Mouse (Mus musculus): ENCODE measurements around the gene Cpxm1. TPM values are rescaled to one million over a fixed set of nuclear protein-coding genes. Genes with fewer than 3 reads are reported as not detected.

Gene Cpxm1
- polyA plus RNA-seq, 1 experiment from 2014 or later: 69.1 TPM

DNA sequence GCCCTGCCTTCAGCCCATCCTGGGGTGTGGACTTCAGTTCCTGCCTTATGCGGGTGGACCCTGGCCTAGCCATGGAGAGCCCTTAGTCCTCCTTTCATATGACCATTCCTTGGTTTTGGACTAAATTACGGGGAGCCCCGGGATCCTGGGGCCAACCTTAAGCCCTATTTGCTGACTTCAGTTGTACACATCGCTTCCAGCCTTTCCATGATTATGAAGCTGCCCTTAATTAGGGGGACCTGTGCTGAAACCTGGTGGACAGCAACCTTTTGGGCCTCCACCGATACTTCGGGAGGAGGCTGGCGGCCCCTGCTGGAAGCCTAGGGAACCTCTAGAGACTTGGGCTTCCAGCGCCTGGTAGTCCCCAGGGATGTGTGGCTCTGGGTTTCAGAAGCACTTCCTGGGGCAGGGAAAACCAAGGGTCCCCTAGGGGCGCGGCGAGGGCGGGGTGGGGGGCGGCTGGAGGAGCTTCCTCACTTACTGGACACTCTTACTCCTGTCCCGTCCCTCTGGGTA, 34.8 kb downstream of the Cpxm1 start:
- 3% methylated on average over 14 of the region's 14 CpGs for WGBS
- H3K27me3 ChIP-seq: peaks cover 70% of the 10 kb centered on the region
- no peaks in the 10 kb centered on the region for H3K9me3 ChIP-seq
- H3K4me1 ChIP-seq: 0 out of 2 replicates have a peak, but pooled peaks cover 3% of the 10 kb centered on the region
- no peak overlapping the region for H3K9ac ChIP-seq
- peak; percentile 7; the same call in 1 of the 2 replicates for ATAC-seq (ENCODE audit: borderline replicate concordance, extremely low read depth, low FRiP score, low TSS enrichment)
- H3K36me3 ChIP-seq: no peaks in the 10 kb centered on the region
- no peak overlapping the region for H3K27ac ChIP-seq
- H3K4me2 ChIP-seq: no peak overlapping the region
- no peak overlapping the region for H3K4me3 ChIP-seq

DNA sequence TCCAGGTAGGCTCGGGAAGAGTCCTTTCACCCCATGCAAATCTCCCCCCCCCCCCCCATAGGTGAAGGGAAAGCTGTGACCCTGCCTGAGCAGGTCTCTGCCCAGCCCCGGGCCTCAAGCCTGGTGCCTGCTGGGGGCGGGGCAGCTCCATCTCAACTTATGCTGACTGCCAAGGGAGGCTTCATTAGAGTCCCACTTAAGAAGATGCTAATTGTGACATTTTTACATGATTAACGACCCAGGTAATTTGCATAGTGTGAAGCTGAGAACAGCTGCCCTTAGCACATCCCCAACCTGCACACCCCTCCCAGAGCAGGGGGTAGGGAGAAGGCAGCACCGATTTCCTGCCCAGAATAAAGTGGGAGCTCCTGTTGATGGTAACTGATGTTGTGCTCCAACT, 38.5 kb downstream of the Cpxm1 start:
- H3K4me2 ChIP-seq: no peak overlapping the region
- ATAC-seq (ENCODE audit: borderline replicate concordance, extremely low read depth, low FRiP score, low TSS enrichment): no peak
- WGBS: 13% methylated on average over 5 of the region's 5 CpGs
- H3K9me3 ChIP-seq: no peaks in the 10 kb centered on the region
- H3K4me1 ChIP-seq: no peaks in the 10 kb centered on the region
- H3K36me3 ChIP-seq: no peaks in the 10 kb centered on the region
- H3K4me3 ChIP-seq: no peak overlapping the region
- no peak overlapping the region for H3K27ac ChIP-seq
- H3K27me3 ChIP-seq: peaks cover 54% of the 10 kb centered on the region
- no peak overlapping the region for H3K9ac ChIP-seq

DNA sequence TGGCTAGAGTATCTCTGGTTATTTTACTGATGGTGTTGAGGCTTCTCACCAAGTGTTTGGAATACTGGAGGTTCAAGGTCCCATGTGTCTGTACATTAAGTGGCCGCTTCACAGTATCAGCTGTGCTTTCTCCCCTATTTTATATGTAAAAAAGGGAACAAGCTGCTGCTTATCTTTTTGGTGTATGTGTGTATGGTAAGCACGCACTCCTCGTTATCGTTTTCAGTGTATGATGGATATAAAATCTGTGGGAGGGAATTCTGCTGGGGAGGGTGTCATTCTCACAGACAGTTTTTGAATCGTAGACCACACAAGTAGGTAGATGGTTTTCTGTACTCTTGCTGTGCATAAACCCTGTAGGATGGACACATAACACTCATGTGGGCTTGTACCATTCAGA, 39.8 kb downstream of the Cpxm1 start:
- Histone ChIP-seq H3K36me3 (no peaks in the 10 kb centered on the region), H3K4me3 (no peak overlapping the region), H3K9me3 (no peaks in the 10 kb centered on the region), H3K9ac (no peak overlapping the region), H3K27ac (no peak overlapping the region), H3K27me3 (peaks cover 41% of the 10 kb centered on the region), H3K4me1 (no peaks in the 10 kb centered on the region), H3K4me2 (no peak overlapping the region)
- ATAC-seq (ENCODE audit: borderline replicate concordance, extremely low read depth, low FRiP score, low TSS enrichment): no peak
- 91% methylated on average over 5 of the region's 5 CpGs for WGBS

DNA sequence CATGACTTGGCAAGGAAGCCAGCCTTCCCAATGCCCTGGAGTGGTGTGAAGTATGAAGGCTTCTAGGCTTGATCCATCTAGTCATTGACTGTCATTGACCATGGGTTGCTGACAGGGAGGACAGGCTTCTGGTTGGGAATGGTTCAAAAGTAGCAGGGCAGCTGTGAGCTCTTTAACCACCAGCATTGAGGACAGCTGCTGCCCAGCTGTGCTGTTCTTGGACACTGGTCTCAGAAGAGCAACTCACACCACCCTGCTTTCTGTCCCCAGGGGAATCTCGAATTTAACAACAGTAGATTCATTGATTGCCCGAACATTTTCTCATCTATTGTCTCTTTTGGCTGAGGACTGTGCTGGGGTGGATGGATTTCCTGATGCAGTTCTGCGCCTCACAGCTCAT, 43.5 kb downstream of the Cpxm1 start:
- Histone ChIP-seq H3K4me3 (no peak overlapping the region), H3K36me3 (no peaks in the 10 kb centered on the region), H3K27me3 (peaks cover 9% of the 10 kb centered on the region), H3K4me2 (no peak overlapping the region), H3K4me1 (no peaks in the 10 kb centered on the region), H3K9me3 (no peaks in the 10 kb centered on the region), H3K9ac (no peak overlapping the region), H3K27ac (no peak overlapping the region)
- no peak for ATAC-seq (ENCODE audit: borderline replicate concordance, extremely low read depth, low FRiP score, low TSS enrichment)
- 60% methylated on average over 3 of the region's 3 CpGs for WGBS

DNA sequence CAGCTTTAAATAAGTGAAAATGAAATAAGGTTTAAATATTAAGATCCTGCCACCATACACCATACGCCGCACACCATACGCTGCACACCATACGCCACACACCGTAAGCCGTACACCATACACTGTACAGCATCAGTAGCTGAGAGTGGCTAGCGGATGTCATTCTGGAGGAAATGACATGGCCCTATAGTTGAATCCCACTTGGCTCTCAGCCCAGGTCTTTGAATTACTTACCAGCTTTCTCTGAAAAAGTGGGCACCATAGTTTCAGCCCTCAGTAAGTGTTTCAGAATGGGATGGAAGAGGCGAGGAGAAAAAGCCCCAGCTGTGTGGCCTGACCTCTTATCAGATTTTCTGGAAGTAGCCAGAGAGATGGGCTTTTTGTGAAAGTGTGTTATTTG, 44.0 kb downstream of the Cpxm1 start:
- no peak overlapping the region for H3K9ac ChIP-seq
- no peaks in the 10 kb centered on the region for H3K9me3 ChIP-seq
- 85% methylated on average over 8 of the region's 8 CpGs for WGBS
- H3K36me3 ChIP-seq: no peaks in the 10 kb centered on the region
- no peak overlapping the region for H3K4me2 ChIP-seq
- H3K27ac ChIP-seq: no peak overlapping the region
- ATAC-seq (ENCODE audit: borderline replicate concordance, extremely low read depth, low FRiP score, low TSS enrichment): no peak
- peaks cover 4% of the 10 kb centered on the region; the same call in 1 of the 2 replicates for H3K27me3 ChIP-seq
- H3K4me3 ChIP-seq: no peak overlapping the region
- no peaks in the 10 kb centered on the region for H3K4me1 ChIP-seq

DNA sequence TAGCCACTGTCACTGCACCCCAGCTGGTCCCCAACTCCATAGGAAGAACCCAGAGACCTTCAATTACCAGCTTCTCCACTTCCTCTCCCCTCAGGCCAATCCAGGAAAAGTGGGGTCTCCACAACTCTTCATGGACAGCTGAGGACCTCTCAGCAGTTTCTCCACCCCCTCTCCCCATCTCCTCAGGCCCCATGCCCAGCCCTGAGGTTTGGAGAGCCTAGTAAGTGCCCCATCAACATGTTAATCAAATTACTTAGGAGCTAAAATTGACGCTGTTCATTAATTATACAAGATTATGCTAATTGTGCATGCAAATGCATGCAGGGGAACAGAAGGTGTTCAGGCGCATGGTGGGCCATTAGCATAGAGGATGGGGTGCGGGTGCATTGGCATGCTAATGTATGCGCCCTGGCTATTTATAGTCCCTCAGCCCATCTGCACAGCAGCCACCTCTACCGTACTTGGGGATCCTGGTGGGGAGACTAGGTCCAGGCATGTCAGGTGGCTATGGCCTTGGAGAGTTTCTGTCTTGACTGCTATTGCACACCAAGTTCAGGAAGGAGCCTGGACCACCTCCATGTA, 45.5 kb downstream of the Cpxm1 start:
- Histone ChIP-seq H3K27me3 (0 out of 2 replicates have a peak, but pooled peaks cover 4% of the 10 kb centered on the region), H3K36me3 (no peaks in the 10 kb centered on the region), H3K27ac (no peak overlapping the region), H3K4me2 (no peak overlapping the region), H3K9ac (no peak overlapping the region), H3K4me1 (no peaks in the 10 kb centered on the region), H3K9me3 (no peaks in the 10 kb centered on the region), H3K4me3 (no peak overlapping the region)
- 56% methylated on average over 5 of the region's 5 CpGs for WGBS
- ATAC-seq (ENCODE audit: borderline replicate concordance, extremely low read depth, low FRiP score, low TSS enrichment): no peak

DNA sequence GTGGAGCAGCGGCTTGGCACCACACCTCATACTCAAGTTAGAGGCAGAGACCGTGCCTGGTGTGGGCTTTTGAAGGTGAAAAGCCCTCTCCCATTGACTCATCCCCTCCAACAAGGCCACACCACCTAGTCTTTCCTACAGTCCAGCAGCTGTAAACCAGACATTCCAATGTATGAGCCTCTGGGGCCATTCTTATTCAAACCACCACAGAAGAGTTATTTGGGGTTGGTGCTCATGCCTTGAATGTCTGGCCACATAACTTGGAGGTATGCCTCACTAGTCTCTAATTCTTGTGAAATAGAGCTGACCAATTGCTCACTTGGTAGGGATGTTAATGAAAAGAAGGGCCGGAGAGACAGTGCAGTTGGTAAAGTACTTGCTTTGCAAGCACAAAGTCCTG, 47.0 kb downstream of the Cpxm1 start:
- Histone ChIP-seq H3K9ac (no peak overlapping the region), H3K4me3 (no peak overlapping the region), H3K27me3 (0 out of 2 replicates have a peak, but pooled peaks cover 4% of the 10 kb centered on the region), H3K4me1 (no peaks in the 10 kb centered on the region), H3K36me3 (no peaks in the 10 kb centered on the region), H3K4me2 (no peak overlapping the region), H3K9me3 (no peaks in the 10 kb centered on the region), H3K27ac (no peak overlapping the region)
- WGBS: 82% methylated on average over 3 of the region's 3 CpGs
- ATAC-seq (ENCODE audit: borderline replicate concordance, extremely low read depth, low FRiP score, low TSS enrichment): no peak

DNA sequence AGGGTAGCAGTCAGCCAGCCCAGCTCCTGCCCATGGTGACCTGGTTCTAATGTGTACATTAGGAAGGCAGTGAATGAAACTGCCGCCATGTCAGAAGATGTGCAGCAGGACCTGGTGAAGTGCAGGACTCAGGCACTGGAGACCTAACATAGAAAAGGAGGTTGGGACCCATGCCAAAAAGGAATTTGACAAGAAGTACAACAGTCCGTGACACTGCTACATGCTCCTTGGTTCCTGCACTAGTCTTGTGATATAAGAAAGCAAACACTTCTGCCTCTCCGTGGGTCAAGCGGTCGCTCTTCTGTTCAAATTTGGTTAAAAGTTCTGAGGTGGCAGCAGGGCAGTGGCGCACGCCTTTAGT, 56.2 kb downstream of the Cpxm1 start:
- no peak overlapping the region for H3K27ac ChIP-seq
- no peaks in the 10 kb centered on the region for H3K4me1 ChIP-seq
- no peak overlapping the region for H3K9ac ChIP-seq
- WGBS: 51% methylated on average over 7 of the region's 7 CpGs
- ATAC-seq (ENCODE audit: borderline replicate concordance, extremely low read depth, low FRiP score, low TSS enrichment): no peak
- H3K27me3 ChIP-seq: no peaks in the 10 kb centered on the region
- no peak overlapping the region for H3K4me3 ChIP-seq
- no peaks in the 10 kb centered on the region for H3K36me3 ChIP-seq
- no peaks in the 10 kb centered on the region for H3K9me3 ChIP-seq
- H3K4me2 ChIP-seq: no peak overlapping the region

Other genes starting within 250 kb of the Cpxm1 start
- 670 and 673 TPM in 2 replicates for gene Snrpb, start 218.2 kb downstream of the Cpxm1 start, polyA plus RNA-seq (2015; fragmentation: Nextera tagmentation; extraction: Ambion mirVana)
- not detected in 2 replicates for gene Tmc2, start 202.4 kb downstream of the Cpxm1 start, polyA plus RNA-seq (2015; fragmentation: Nextera tagmentation; extraction: Ambion mirVana)
- gene Nop56, start 123.1 kb downstream of the Cpxm1 start, polyA plus RNA-seq (2015; fragmentation: Nextera tagmentation; extraction: Ambion mirVana): 262 and 272 TPM in 2 replicates
- gene Idh3b, start 113.0 kb downstream of the Cpxm1 start, polyA plus RNA-seq (2015; fragmentation: Nextera tagmentation; extraction: Ambion mirVana): 150 and 158 TPM in 2 replicates
- gene Ebf4, start 102.4 kb downstream of the Cpxm1 start, polyA plus RNA-seq (2015; fragmentation: Nextera tagmentation; extraction: Ambion mirVana): 1.6 TPM in 2 replicates
- gene Gm28372, start 7.7 kb upstream of the Cpxm1 start, polyA plus RNA-seq (2015; fragmentation: Nextera tagmentation; extraction: Ambion mirVana): not detected in 2 replicates
- not detected in 2 replicates for gene 1700020A23Rik, start 7.7 kb upstream of the Cpxm1 start, polyA plus RNA-seq (2015; fragmentation: Nextera tagmentation; extraction: Ambion mirVana)
- not detected in 2 replicates for gene Tmem239, start 8.9 kb upstream of the Cpxm1 start, polyA plus RNA-seq (2015; fragmentation: Nextera tagmentation; extraction: Ambion mirVana)
- 80.5 and 88.4 TPM in 2 replicates for gene Vps16, start 26.8 kb upstream of the Cpxm1 start, polyA plus RNA-seq (2015; fragmentation: Nextera tagmentation; extraction: Ambion mirVana)
- 14.7 and 15.9 TPM in 2 replicates for gene Pced1a, start 27.1 kb upstream of the Cpxm1 start, polyA plus RNA-seq (2015; fragmentation: Nextera tagmentation; extraction: Ambion mirVana)
- 72.9 and 80.7 TPM in 2 replicates for gene Ptpra, start 52.7 kb upstream of the Cpxm1 start, polyA plus RNA-seq (2015; fragmentation: Nextera tagmentation; extraction: Ambion mirVana)
- gene Mrps26, start 166.2 kb upstream of the Cpxm1 start, polyA plus RNA-seq (2015; fragmentation: Nextera tagmentation; extraction: Ambion mirVana): 79.7 and 83.1 TPM in 2 replicates
- not detected in 2 replicates for gene Oxt, start 178.6 kb upstream of the Cpxm1 start, polyA plus RNA-seq (2015; fragmentation: Nextera tagmentation; extraction: Ambion mirVana)
- gene Avp, start 185.0 kb upstream of the Cpxm1 start, polyA plus RNA-seq (2015; fragmentation: Nextera tagmentation; extraction: Ambion mirVana): not detected in 2 replicates
- gene Fastkd5, start 232.5 kb upstream of the Cpxm1 start, polyA plus RNA-seq (2015; fragmentation: Nextera tagmentation; extraction: Ambion mirVana): 14.6 and 15.0 TPM in 2 replicates
- gene Ubox5, start 232.5 kb upstream of the Cpxm1 start, polyA plus RNA-seq (2015; fragmentation: Nextera tagmentation; extraction: Ambion mirVana): 10.4 and 10.5 TPM in 2 replicates
- gene Lzts3, start 245.2 kb upstream of the Cpxm1 start, polyA plus RNA-seq (2015; fragmentation: Nextera tagmentation; extraction: Ambion mirVana): 2.9 and 3.2 TPM in 2 replicates